In genomic region chr3:99817965-99818364, GRCm38 (mm10) we compare ENCODE assay signal across 14 mouse cellular contexts.
DNase-seq lines count a peak whose midpoint lies in the region; ATAC-seq lines count a peak whose summit lies in the region.
"Had no signal": no experiment of that assay in that cellular context is flagged by ENCODE, and none has a peak within 500 bp of the region (broad histone marks: within the 10 kb centered on the region; RNA-seq: fewer than 3 reads in every experiment).

No protein-coding gene starts in this region.

- H3K27ac ChIP-seq in kidney, embryonic 16.5 days (ENCODE audit: low read length), result no peak overlapping the region
- no peak overlapping the region for H3K27ac ChIP-seq in embryonic facial prominence, embryonic 13.5 days
- H3K27ac ChIP-seq in hindbrain, embryonic 13.5 days, result no peak overlapping the region
- no peak overlapping the region for H3K27ac ChIP-seq in neural tube, embryonic 12.5 days
- H3K27ac ChIP-seq: forebrain, embryonic 13.5 days; heart, adult 2 months had no signal

- no peaks in the 10 kb centered on the region for H3K9me3 ChIP-seq in kidney, embryonic 16.5 days (ENCODE audit: low read length)
- no peaks in the 10 kb centered on the region for H3K9me3 ChIP-seq in embryonic facial prominence, embryonic 13.5 days
- no peaks in the 10 kb centered on the region for H3K9me3 ChIP-seq in hindbrain, embryonic 13.5 days
- H3K9me3 ChIP-seq in neural tube, embryonic 12.5 days, result no peaks in the 10 kb centered on the region
- H3K9me3 ChIP-seq: forebrain, embryonic 13.5 days had no signal

- H3K4me2 ChIP-seq in kidney, embryonic 16.5 days (replicated peaks; ENCODE audit: low read depth, low read length), result peak overlapping the region; percentile 11; the same call in 1 of the 2 replicates
- H3K4me2 ChIP-seq in embryonic facial prominence, embryonic 13.5 days, result no peak overlapping the region
- H3K4me2 ChIP-seq in hindbrain, embryonic 13.5 days, result peak overlapping the region; percentile 37
- H3K4me2 ChIP-seq in neural tube, embryonic 12.5 days (replicated peaks), result peak overlapping the region; percentile 24
- H3K4me2 ChIP-seq: forebrain, embryonic 13.5 days had no signal

- peak; percentile 83 for ATAC-seq in kidney, embryonic 16.5 days (ENCODE audit: low FRiP score, low TSS enrichment)
- no peak for ATAC-seq in embryonic facial prominence, embryonic 13.5 days (ENCODE audit: insufficient number of reproducible peaks, insufficient read depth, low FRiP score, low TSS enrichment, low read depth)
- ATAC-seq in hindbrain, embryonic 13.5 days (ENCODE audit: low FRiP score), result peak; percentile 32; the same call in 1 of the 2 replicates
- no peak for ATAC-seq in neural tube, embryonic 12.5 days (ENCODE audit: low FRiP score, low read depth)
- ATAC-seq: CD4-positive, CD25-positive, alpha-beta regulatory T cell, adult 4 months; forebrain, embryonic 13.5 days had no signal

- 20% methylated on average over 8 of the region's 8 CpGs for WGBS in kidney, embryonic 16.5 days
- WGBS in embryonic facial prominence, embryonic 13.5 days, result 33% methylated on average over 8 of the region's 8 CpGs
- WGBS in hindbrain, embryonic 13.5 days, result 37% methylated on average over 8 of the region's 8 CpGs
- WGBS in neural tube, embryonic 12.5 days, result 44% methylated on average over 8 of the region's 8 CpGs

- H3K27me3 ChIP-seq in kidney, embryonic 16.5 days (ENCODE audit: insufficient read depth, low read length), result no peaks in the 10 kb centered on the region; the same call in 1 of the 2 replicates
- no peaks in the 10 kb centered on the region for H3K27me3 ChIP-seq in embryonic facial prominence, embryonic 13.5 days
- H3K27me3 ChIP-seq in hindbrain, embryonic 13.5 days, result no peaks in the 10 kb centered on the region
- no peaks in the 10 kb centered on the region for H3K27me3 ChIP-seq in neural tube, embryonic 12.5 days (replicated peaks)
- H3K27me3 ChIP-seq: forebrain, embryonic 13.5 days; megakaryocyte, embryonic 14.5 days had no signal

- peaks cover 13% of the 10 kb centered on the region; the same call in 1 of the 2 replicates for H3K4me1 ChIP-seq in kidney, embryonic 16.5 days (ENCODE audit: insufficient read depth, low read length)
- H3K4me1 ChIP-seq in embryonic facial prominence, embryonic 13.5 days, result peaks cover 8% of the 10 kb centered on the region
- peaks cover 10% of the 10 kb centered on the region for H3K4me1 ChIP-seq in hindbrain, embryonic 13.5 days (replicated peaks)
- peaks cover 6% of the 10 kb centered on the region for H3K4me1 ChIP-seq in neural tube, embryonic 12.5 days
- H3K4me1 ChIP-seq: forebrain, embryonic 13.5 days; megakaryocyte, embryonic 14.5 days had no signal

- no peak overlapping the region for H3K9ac ChIP-seq in kidney, embryonic 16.5 days (replicated peaks; ENCODE audit: low read length)
- 0 out of 2 replicates have a peak overlapping the region, but pooled peaks have one; percentile 6 for H3K9ac ChIP-seq in embryonic facial prominence, embryonic 13.5 days
- no peak overlapping the region for H3K9ac ChIP-seq in hindbrain, embryonic 13.5 days
- no peak overlapping the region for H3K9ac ChIP-seq in neural tube, embryonic 12.5 days
- H3K9ac ChIP-seq: forebrain, embryonic 13.5 days had no signal

- no peaks in the 10 kb centered on the region for H3K36me3 ChIP-seq in kidney, embryonic 16.5 days (ENCODE audit: insufficient read depth, low read length)
- no peaks in the 10 kb centered on the region for H3K36me3 ChIP-seq in embryonic facial prominence, embryonic 13.5 days
- no peaks in the 10 kb centered on the region for H3K36me3 ChIP-seq in hindbrain, embryonic 13.5 days
- no peaks in the 10 kb centered on the region for H3K36me3 ChIP-seq in neural tube, embryonic 12.5 days

- H3K4me3 ChIP-seq in kidney, embryonic 16.5 days (ENCODE audit: low read length), result no peak overlapping the region
- no peak overlapping the region for H3K4me3 ChIP-seq in embryonic facial prominence, embryonic 13.5 days
- no peak overlapping the region for H3K4me3 ChIP-seq in hindbrain, embryonic 13.5 days
- no peak overlapping the region for H3K4me3 ChIP-seq in neural tube, embryonic 12.5 days
- H3K4me3 ChIP-seq: forebrain, embryonic 13.5 days; heart, adult 2 months; megakaryocyte, embryonic 14.5 days had no signal

- no peak for DNase-seq in kidney, adult 18-20 months
- DNase-seq in frontal cortex, adult 2 months (ENCODE audit: extremely low spot score in 1 of 2, low spot score in 1 of 2), result no peak
- DNase-seq in heart, adult 9 months (ENCODE audit: low spot score in 2 of 2), result no peak
- DNase-seq: heart, adult 2 months; lung, adult 2 months; right cerebral cortex, postnatal 14 days; thymus, postnatal 25 days had no signal

Comparison
In these comparisons a context has a peak if more than half of its experiments do, and no peak if none do; other contexts are left out.
1. ATAC-seq: peak in kidney, embryonic 16.5 days (single experiment) and hindbrain, embryonic 13.5 days (single experiment); none in embryonic facial prominence, embryonic 13.5 days (single experiment) and neural tube, embryonic 12.5 days (single experiment).